Mouse (Mus musculus) intestine, embryonic 16.5 days (tissue): Measurements from ENCODE around the gene Lrba. TPM values are rescaled to one million over a fixed set of nuclear protein-coding genes. Genes with fewer than 3 reads are reported as not detected.
A peak's percentile ranks its signal among the peaks of the same experiment; 100 is the strongest.

ENCODE experiments used
- ATAC-seq: fragments of 200-750 bp; cut with Nextera tagmentation; 2 replicates; pipeline ENCODE4 v1.8.0; 2017; ENCODE audit warnings: moderate TSS enrichment, moderate library complexity
- H3K27ac ChIP-seq: fragments of 300-500 bp; sonication (generic); 2 replicates; pipeline ENCODE4 v1.5.1; 2014; ENCODE audit warnings: mild to moderate bottlenecking, low read length
- H3K27me3 ChIP-seq: fragments of 300-500 bp; sonication (generic); replicated peaks from 2 replicates; pipeline ENCODE4 v1.6.1; 2014; ENCODE audit warnings: low read length, control low read depth, mixed read lengths; ENCODE audit not compliant: control insufficient read depth, insufficient read depth
- H3K36me3 ChIP-seq: fragments of 300-500 bp; sonication (generic); 2 replicates; pipeline ENCODE4 v1.6.1; 2014; ENCODE audit warnings: low read length, control low read depth; ENCODE audit not compliant: control insufficient read depth, insufficient read depth
- H3K4me1 ChIP-seq: fragments of 300-500 bp; sonication (generic); 2 replicates; pipeline ENCODE4 v1.6.1; 2014; ENCODE audit warnings: low read length, control low read depth, mixed read lengths; ENCODE audit not compliant: control insufficient read depth, insufficient read depth
- H3K4me2 ChIP-seq: fragments of 300-500 bp; sonication (generic); 2 replicates; pipeline ENCODE4 v1.6.1; 2014; ENCODE audit warnings: low read depth, low read length, control low read depth
- H3K4me3 ChIP-seq: fragments of 300-500 bp; sonication (generic); 2 replicates; pipeline ENCODE4 v1.5.1; 2014; ENCODE audit warnings: mild to moderate bottlenecking, low read length
- H3K9ac ChIP-seq: fragments of 300-500 bp; sonication (generic); 2 replicates; pipeline ENCODE4 v1.6.1; 2014; ENCODE audit warnings: low read depth, low read length
- H3K9me3 ChIP-seq: fragments of 300-500 bp; sonication (generic); 2 replicates; pipeline ENCODE4 v1.6.1; 2016; ENCODE audit warnings: low read length, control low read depth; ENCODE audit not compliant: control insufficient read depth
- WGBS: fragments of 180-500 bp; shearing (Covaris S2); extraction: QIAGEN DNeasy Blood & Tissue Kit; methylation state at CpG from one replicate; pipeline ENCODE4 v1.1.7; 2014; 5-methylcytosine and 5-hydroxymethylcytosine counted together
- polyA plus RNA-seq: library from polyadenylated mRNA; unstranded; fragments of >200 nt; fragmentation: Nextera tagmentation; extraction: Ambion mirVana; gene quantifications from 2 replicates; pipeline ENCODE4 v1.2.1, GENCODE M21; 2015

The Lrba gene
- polyA plus RNA-seq, 1 experiment from 2014 or later, result 6.0 TPM

DNA sequence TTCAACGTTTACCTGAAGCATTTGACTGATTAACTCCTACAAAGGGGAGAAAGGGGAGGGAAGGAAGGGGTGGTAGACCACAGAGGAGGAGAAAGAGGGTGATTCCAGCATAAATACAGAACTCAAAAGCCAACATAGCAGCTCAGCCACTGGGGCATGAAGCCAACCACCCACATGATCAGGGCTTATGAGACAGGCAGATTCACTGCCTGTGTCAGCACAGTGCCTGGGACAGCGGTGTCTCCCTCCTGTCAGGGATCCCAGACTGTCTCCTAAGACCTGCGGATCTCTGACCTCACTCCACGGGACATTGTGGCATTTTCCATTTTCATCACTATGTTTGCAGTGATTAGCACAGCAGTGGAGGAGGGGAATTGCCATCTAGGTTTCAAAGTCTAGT, 568.8 kb downstream of the Lrba start:
- Histone ChIP-seq H3K9ac (no peak overlapping the region), H3K27me3 (no peaks in the 10 kb centered on the region), H3K27ac (0 out of 2 replicates have a peak overlapping the region, but pooled peaks have one; percentile 28), H3K4me1 (peaks cover 4% of the 10 kb centered on the region), H3K4me3 (no peak overlapping the region), H3K36me3 (no peaks in the 10 kb centered on the region), H3K9me3 (no peaks in the 10 kb centered on the region), H3K4me2 (no peak overlapping the region)
- no peak for ATAC-seq
- 66% methylated on average over 4 of the region's 4 CpGs for WGBS

DNA sequence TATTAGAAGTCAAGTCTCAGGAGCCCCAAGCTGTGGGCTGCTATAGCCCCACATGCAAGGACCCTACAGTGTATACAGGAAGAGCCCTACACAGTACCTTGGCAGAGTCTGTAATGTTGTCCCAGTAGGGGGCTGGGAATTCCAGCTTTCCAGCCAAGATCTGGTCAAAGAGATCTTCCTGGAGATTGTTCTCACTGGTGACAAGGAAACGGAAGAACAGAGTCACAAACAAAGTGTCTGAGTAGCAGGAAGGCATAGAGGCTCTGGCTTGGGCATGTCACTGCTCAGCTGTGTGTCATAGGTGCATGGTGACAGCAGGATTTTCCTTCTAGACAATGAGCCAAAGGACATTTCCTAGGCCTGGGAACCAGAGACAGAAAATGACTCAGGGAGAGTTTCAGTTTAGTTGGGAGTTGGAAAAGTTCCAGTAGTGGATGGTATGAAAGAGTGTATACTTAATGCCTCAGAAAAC, 569.3 kb downstream of the Lrba start:
- peak; percentile 67 for ATAC-seq

DNA sequence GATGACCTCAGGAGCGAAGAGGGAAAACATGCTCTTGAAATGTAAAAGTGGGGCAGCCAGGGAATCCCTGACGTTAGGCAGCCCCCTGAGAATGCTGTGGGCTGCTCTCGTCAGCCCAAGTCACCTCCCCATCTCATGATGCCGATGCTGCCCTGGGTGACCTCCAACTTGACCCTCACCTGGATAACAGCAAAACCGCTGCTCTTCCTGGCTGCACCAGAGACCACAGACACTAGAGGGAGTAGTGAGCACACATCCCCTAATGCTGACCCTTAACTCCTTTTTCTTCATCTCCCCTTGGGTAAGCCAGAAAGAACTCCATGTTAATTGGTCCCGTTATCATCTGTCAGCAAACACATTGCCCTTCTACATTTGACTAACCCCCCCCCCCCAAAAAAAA, 572.2 kb downstream of the Lrba start:
- H3K27me3 ChIP-seq, result no peaks in the 10 kb centered on the region
- no peaks in the 10 kb centered on the region for H3K9me3 ChIP-seq
- no peak overlapping the region for H3K4me2 ChIP-seq
- H3K9ac ChIP-seq, result no peak overlapping the region
- no peak overlapping the region for H3K27ac ChIP-seq
- no peak overlapping the region for H3K4me3 ChIP-seq
- 46% methylated on average over 6 of the region's 6 CpGs for WGBS
- no peaks in the 10 kb centered on the region for H3K36me3 ChIP-seq
- no peak for ATAC-seq
- peaks cover 2% of the 10 kb centered on the region; the same call in 1 of the 2 replicates for H3K4me1 ChIP-seq

More for the DNA sequence above, 569.3 kb downstream of the Lrba start:
- Histone ChIP-seq H3K4me2 (no peak overlapping the region), H3K36me3 (no peaks in the 10 kb centered on the region), H3K27ac (no peak overlapping the region), H3K9me3 (no peaks in the 10 kb centered on the region), H3K4me1 (no peaks in the 10 kb centered on the region; the same call in 1 of the 2 replicates), H3K27me3 (no peaks in the 10 kb centered on the region), H3K4me3 (no peak overlapping the region), H3K9ac (no peak overlapping the region)
- 48% methylated on average over 1 of the region's 1 CpGs for WGBS

GRCm38 (mm10) chr3:86797871-86798460, 573.5 kb downstream of the Lrba start:
- WGBS, result 64% methylated on average over 13 of the region's 13 CpGs
- H3K36me3 ChIP-seq, result no peaks in the 10 kb centered on the region
- no peak for ATAC-seq
- peaks cover 2% of the 10 kb centered on the region; the same call in 1 of the 2 replicates for H3K4me1 ChIP-seq
- no peak overlapping the region for H3K27ac ChIP-seq
- no peaks in the 10 kb centered on the region for H3K9me3 ChIP-seq
- H3K27me3 ChIP-seq, result no peaks in the 10 kb centered on the region
- no peak overlapping the region for H3K9ac ChIP-seq
- H3K4me3 ChIP-seq, result no peak overlapping the region
- H3K4me2 ChIP-seq, result no peak overlapping the region

DNA sequence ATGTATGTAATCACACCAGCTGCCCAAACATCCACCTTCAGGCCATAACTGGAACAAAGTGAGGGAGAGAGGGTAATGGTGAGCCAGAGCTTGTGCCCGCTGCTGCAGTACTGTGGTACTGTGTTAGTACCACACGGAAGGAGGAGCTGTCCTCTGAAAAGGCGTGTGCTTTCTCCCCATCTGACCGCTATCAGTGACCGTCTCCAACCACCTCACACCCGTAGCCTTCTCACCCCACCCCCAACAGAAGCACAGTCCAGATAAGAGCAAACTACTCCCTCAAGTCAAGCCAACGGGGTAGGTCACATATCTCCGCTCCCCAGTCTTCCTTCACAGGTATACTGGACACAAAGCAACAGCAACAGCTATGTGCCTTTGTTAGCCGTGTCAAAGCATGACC, 574.6 kb downstream of the Lrba start:
- no peaks in the 10 kb centered on the region for H3K36me3 ChIP-seq
- H3K9ac ChIP-seq, result no peak overlapping the region
- H3K4me2 ChIP-seq, result no peak overlapping the region
- no peaks in the 10 kb centered on the region for H3K27me3 ChIP-seq
- ATAC-seq, result peak; percentile 83
- peaks cover 2% of the 10 kb centered on the region; the same call in 1 of the 2 replicates for H3K4me1 ChIP-seq
- 88% methylated on average over 9 of the region's 9 CpGs for WGBS
- no peak overlapping the region for H3K4me3 ChIP-seq
- H3K27ac ChIP-seq, result 0 out of 2 replicates have a peak overlapping the region, but pooled peaks have one; percentile 2
- H3K9me3 ChIP-seq, result no peaks in the 10 kb centered on the region

GRCm38 (mm10) chr3:86800841-86801240, 576.4 kb downstream of the Lrba start:
- Histone ChIP-seq H3K36me3 (no peaks in the 10 kb centered on the region), H3K9ac (no peak overlapping the region), H3K27ac (no peak overlapping the region), H3K27me3 (no peaks in the 10 kb centered on the region), H3K4me3 (no peak overlapping the region), H3K9me3 (no peaks in the 10 kb centered on the region), H3K4me1 (peaks cover 2% of the 10 kb centered on the region; the same call in 1 of the 2 replicates), H3K4me2 (no peak overlapping the region)
- 72% methylated on average over 8 of the region's 8 CpGs for WGBS
- no peak for ATAC-seq

DNA sequence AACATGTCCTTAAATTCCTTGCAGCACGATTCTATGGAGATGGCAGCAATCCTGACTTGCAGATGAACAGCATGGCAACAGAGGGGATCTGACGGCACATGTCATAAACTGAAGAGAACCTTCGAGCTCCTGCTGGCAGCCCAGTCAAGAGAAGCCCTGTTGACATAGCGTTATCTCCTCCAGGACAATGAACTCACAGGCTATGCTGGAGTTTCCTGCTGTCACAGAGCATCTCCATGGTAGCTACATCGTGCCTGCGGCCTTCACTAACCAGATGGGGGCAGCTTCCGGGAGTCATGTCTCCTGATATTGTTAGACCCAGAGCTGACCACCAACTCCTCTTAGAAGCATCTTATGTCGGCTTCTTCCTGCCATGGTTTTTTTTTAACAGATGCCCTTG, 578.3 kb downstream of the Lrba start:
- H3K27me3 ChIP-seq, result no peaks in the 10 kb centered on the region
- no peak overlapping the region for H3K9ac ChIP-seq
- H3K36me3 ChIP-seq, result no peaks in the 10 kb centered on the region
- H3K27ac ChIP-seq, result no peak overlapping the region
- peaks cover 2% of the 10 kb centered on the region; the same call in 1 of the 2 replicates for H3K4me1 ChIP-seq
- H3K9me3 ChIP-seq, result no peaks in the 10 kb centered on the region
- no peak overlapping the region for H3K4me3 ChIP-seq
- WGBS, result 43% methylated on average over 8 of the region's 8 CpGs
- ATAC-seq, result no peak
- no peak overlapping the region for H3K4me2 ChIP-seq

GRCm38 (mm10) chr3:86804265-86804664, 579.8 kb downstream of the Lrba start:
- Histone ChIP-seq H3K36me3 (no peaks in the 10 kb centered on the region), H3K27me3 (no peaks in the 10 kb centered on the region), H3K27ac (no peak overlapping the region), H3K4me2 (no peak overlapping the region), H3K9me3 (no peaks in the 10 kb centered on the region), H3K4me3 (no peak overlapping the region), H3K9ac (no peak overlapping the region), H3K4me1 (peaks cover 5% of the 10 kb centered on the region; the same call in 1 of the 2 replicates)
- no peak for ATAC-seq
- 88% methylated on average over 9 of the region's 9 CpGs for WGBS

- no peak for ATAC-seq
- Histone ChIP-seq H3K9me3 (no peaks in the 10 kb centered on the region), H3K36me3 (no peaks in the 10 kb centered on the region), H3K4me1 (peaks cover 2% of the 10 kb centered on the region; the same call in 1 of the 2 replicates), H3K4me2 (no peak overlapping the region), H3K27me3 (no peaks in the 10 kb centered on the region), H3K4me3 (no peak overlapping the region), H3K27ac (no peak overlapping the region), H3K9ac (no peak overlapping the region)
- 88% methylated on average over 9 of the region's 9 CpGs for WGBS
These were observed 582.4 kb downstream of the Lrba start for GRCm38 (mm10) chr3:86806834-86807233.
